Mouse (Mus musculus) right cerebral cortex, postnatal 10 days (tissue): Measurements from ENCODE around the gene Srgap1.

Source experiments
- DNase-seq, 2 experiments: peaks; one replicate each; pipeline ENCODE4 v3.0.0; 2021; ENCODE audit warnings: low spot score in 2 of 2

Srgap1 gene

GRCm38 (mm10) chr10:121964114-121964513 is 83.0 kb downstream of the Srgap1 start:
- peak; percentile 54 to 60 for DNase-seq

GRCm38 (mm10) chr10:121962053-121962452 is 85.1 kb downstream of the Srgap1 start:
- DNase-seq = no peak

DNA sequence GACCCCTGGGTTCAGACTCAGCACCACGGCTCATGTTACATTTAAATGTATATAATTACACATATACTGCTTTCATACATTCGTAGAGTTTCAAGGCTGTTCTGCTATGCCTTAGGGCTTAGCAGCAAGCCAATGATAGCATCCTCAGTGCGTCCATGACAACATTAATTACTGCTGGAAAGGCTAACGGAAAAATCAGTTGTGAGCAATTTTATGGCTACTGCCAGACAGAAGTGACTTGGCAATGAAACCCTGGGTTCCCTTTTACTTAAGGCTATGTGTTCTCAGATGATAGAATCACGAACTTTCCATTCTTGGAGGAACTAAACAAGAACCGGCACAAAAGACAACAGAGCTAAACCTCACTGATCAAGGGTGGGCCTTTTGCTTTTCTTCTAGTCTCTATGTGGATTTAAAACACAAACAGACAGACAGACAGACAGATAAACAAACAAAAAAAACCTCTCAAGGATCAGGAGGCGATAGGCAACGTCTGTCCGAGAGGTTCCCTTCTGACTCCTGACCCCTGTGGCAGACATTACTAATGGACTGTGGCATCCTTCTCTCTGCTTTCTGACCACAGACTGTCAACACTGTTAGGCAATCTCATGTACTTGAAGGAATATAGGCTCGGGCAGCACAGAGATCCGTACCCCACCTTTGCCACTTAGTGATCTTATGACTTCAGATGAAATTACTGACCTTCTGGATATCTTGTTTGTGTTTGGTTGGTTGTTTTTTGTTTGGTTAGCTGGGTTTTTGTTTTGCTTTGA is 85.8 kb downstream of the Srgap1 start:
- no peak for DNase-seq

DNA sequence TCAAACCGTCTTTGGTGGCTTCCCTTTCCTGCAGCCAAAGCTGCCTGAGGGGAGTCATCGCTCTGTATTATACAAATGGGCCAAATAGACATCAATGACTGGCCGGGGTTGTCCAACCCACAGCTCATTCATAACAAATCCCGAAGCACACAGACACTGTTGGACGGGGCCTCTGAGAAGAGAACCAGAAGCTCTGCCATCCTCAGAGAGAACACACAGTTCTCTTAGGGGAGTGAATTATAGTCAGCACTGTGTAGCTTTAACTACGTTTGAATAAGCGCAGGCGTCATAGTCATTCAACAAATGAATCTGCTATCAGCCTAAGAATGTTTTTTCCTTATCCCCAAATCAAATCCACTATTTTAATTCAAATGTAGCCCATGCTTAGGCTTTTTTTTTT is 88.4 kb downstream of the Srgap1 start:
- DNase-seq = no peak

GRCm38 (mm10) chr10:121956505-121956904 is 90.6 kb downstream of the Srgap1 start:
- peak; percentile 70 to 85 for DNase-seq

DNA sequence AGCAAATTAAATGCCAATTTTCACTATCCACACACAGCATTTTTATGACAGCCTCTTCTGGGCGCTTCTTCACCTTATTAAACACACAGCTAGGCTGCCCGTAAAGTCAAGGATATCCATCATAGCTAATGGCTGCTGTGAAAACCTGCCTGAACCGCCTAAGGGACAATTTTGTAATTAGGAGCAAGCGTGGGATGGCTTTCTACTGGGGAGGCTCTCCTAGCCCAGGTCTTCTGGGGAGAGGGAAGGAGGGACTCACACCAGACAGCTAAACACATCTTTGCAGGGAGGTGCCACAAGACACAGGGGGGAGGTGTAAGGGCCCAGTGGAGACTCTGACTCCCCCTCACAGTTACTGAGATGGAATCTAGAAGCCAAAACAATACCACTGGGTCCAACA is 91.4 kb downstream of the Srgap1 start:
- no peak for DNase-seq

GRCm38 (mm10) chr10:121954877-121955276 is 92.2 kb downstream of the Srgap1 start:
- DNase-seq = no peak

GRCm38 (mm10) chr10:121953041-121953440 is 94.1 kb downstream of the Srgap1 start:
- no peak for DNase-seq

- peak; percentile 89 to 91 for DNase-seq
Measured at GRCm38 (mm10) chr10:121946173-121946572, 100.9 kb downstream of the Srgap1 start.

DNA sequence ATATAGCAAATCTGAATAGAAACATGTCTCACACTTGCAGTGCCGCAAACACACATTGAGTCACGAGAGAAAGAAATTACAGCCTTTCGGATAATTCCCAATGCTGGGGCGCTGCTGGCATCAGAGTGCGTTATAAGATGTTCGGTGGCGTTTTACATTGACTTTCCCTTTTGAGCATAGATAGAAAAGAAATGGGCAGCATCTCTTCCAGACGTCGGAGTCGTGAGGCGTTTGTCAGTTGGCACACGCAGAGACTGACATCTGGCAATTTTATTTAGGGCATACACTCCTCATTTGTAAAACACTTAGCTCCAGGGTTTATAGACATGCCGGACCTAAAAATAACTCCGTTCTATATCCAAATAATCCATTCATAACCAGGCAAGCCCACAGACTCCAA is 115.2 kb downstream of the Srgap1 start:
- DNase-seq = peak; percentile 33 to 42

- DNase-seq = no peak
Measured at GRCm38 (mm10) chr10:121926094-121926493, 121.0 kb downstream of the Srgap1 start.

GRCm38 (mm10) chr10:121919016-121919415 is 128.1 kb downstream of the Srgap1 start:
- DNase-seq = no peak

GRCm38 (mm10) chr10:121918579-121918978 is 128.5 kb downstream of the Srgap1 start:
- no peak for DNase-seq

GRCm38 (mm10) chr10:121915530-121915929 is 131.6 kb downstream of the Srgap1 start:
- no peak for DNase-seq

DNA sequence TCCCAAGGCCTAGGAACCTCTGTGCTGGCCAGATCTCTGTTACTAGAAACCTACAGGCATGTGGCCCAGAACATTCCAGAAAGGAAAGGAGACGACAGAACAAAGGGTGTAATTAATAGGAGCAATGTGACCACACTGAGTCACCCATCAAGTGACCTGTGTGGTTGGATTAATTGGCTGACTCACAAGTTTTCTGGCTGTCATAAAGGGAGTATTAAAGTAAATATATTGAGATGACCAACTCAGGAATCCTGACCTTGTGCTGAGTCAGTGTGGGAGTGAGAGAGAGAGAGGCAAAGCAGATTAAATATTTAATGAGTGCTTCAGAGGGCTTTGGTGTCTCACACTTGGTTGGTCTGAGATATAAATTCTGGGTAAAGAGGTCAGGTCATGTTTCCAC is 143.0 kb downstream of the Srgap1 start:
- DNase-seq = no peak

DNA sequence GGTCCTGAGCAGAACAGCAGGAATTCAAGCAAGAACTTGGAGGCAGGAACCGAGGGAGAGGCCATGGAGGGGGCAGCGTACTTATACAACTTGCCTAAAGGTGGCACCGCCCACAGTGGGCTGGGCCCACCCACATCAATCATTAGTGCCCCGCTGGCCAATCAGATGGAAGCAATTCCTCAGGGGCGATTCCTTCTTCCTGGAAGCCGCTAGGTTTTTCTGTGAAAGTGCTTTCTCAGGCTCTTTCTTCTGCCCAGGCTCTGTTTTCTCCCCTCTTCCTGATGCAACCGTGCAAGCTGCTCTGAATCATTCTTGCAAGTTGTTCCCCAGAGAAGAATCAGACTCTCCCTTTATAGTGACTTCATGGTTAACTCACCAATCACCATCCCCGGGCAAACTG is 144.5 kb downstream of the Srgap1 start:
- DNase-seq = no peak

DNA sequence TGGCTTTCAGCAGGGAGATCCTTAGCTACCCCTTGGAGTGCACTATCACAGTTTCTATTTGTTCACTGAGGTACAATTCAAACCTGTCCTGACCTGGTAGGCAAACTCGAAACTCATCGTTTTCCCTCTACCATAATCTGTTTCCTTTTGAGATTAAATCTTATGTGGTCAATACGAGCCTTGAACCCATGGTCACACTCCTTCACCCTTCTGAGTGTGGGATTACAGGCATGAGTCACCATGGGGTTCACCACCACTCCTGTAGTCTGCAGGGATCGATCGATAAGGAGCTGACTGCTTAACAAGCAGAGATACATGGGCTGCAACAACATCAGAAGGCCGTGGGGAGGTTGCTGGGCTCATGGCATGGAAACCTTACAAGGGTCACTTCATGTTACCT is 146.3 kb downstream of the Srgap1 start:
- no peak for DNase-seq

- DNase-seq = no peak
Measured at GRCm38 (mm10) chr10:121899706-121900105, 147.4 kb downstream of the Srgap1 start.

GRCm38 (mm10) chr10:121897835-121898370 is 149.2 kb downstream of the Srgap1 start:
- DNase-seq = no peak

DNA sequence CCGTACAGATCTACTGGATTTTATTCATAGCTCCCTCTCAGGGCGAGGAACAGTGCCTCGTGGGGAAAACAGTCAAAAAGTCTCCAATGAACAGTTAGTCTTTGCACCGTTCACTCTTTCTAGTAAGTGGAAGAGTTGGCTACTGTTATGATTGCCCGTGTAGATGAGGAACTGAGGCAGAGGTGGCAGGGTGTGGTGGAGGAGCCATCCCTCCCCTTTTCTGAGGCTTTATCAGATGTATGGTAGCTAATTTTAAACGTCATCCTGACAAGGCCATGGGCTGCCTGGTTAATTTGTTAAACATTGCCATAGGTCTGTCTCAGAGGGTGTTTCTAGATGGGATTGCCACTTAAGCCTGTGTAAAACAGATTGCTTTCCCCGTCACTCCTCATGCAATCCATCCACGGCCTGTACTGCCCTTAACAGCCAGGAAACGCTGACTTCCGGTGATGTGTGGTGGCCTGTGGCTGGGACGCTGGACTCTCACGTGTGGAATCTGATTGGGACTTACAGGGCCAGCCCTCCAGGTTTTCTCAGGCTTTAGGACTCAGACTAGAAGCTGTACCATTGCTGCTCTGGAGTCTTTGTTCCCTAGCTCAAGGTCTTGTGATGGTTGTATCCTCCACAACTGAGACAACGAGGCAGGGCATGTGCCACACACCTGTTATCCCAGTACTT is 155.6 kb downstream of the Srgap1 start:
- DNase-seq = no peak

- no peak for DNase-seq
Measured at GRCm38 (mm10) chr10:121890061-121890460, 157.1 kb downstream of the Srgap1 start.

- peak; percentile 59 to 66 for DNase-seq
Measured at GRCm38 (mm10) chr10:121886805-121887204, 160.3 kb downstream of the Srgap1 start.
